Mouse (Mus musculus) C2C12 (cell line): ENCODE measurements around the gene Slc19a2.

Experiments
- CTCF ChIP-seq: IDR thresholded peaks from one replicate; pipeline ENCODE4 v1.5.1; 2011; ENCODE audit not compliant: control insufficient read depth, insufficient read depth, insufficient read length
- MAX ChIP-seq: IDR thresholded peaks from one replicate; pipeline ENCODE4 v1.6.1; 2011; ENCODE audit warnings: mild to moderate bottlenecking, control low read depth
- MYOD1 ChIP-seq: IDR thresholded peaks from one replicate; pipeline ENCODE4 v1.6.1; 2011; ENCODE audit warnings: low read depth; ENCODE audit not compliant: control insufficient read depth, insufficient read length
- MYOG ChIP-seq: IDR thresholded peaks from one replicate; pipeline ENCODE4 v1.6.1; 2011; ENCODE audit not compliant: control insufficient read depth, insufficient read length; ENCODE audit errors: extremely low read depth

DNA sequence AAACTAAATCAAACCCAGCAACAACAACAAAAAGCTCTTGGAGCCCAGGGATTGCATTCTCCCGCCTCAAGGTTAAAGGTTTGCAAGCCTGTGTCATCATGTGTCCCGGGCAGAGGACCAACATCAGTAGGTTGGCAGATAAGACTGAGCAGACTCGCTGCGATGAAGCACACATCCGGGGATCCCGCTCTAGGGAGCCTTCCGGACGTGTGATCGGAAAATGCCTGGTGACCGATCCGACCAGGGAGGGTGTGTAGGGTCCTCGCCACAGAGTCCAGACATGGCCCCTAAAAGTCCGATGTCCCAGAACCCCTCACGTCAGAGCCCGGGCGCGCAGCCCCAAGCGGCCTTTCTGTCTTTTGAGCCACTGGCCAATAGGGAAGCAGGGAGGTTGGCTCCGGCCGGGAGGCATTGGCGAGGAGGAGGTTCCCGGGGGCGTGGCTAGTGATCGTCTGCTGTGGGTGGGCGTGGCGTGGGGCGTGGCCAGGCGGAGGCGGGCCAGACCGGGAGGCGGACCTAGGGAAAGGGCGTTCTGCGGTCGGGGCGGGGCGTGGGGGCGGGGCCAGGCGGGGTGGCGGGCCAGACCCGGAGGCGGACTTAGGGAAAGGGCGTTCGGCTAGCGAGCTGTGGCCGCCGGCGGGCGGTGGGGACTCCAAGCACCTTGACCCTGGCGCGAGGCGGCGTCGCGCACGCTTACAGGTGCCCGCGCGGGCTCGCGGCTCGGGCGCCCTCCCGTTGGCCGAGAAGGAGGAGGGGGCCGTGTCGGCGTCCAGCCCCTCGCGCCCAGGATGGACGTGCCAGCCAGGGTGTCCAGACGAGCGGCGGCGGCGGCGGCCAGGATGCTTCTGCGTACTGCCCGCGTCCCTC lies at the start of gene Slc19a2:
- no peak for TF ChIP-seq MYOG
- peak; percentile 61 for TF ChIP-seq MAX
- TF ChIP-seq CTCF, result no peak
- TF ChIP-seq MYOD1, result no peak
